Mouse (Mus musculus): ENCODE measurements around the gene Col2a1.

Gene Col2a1

DNA sequence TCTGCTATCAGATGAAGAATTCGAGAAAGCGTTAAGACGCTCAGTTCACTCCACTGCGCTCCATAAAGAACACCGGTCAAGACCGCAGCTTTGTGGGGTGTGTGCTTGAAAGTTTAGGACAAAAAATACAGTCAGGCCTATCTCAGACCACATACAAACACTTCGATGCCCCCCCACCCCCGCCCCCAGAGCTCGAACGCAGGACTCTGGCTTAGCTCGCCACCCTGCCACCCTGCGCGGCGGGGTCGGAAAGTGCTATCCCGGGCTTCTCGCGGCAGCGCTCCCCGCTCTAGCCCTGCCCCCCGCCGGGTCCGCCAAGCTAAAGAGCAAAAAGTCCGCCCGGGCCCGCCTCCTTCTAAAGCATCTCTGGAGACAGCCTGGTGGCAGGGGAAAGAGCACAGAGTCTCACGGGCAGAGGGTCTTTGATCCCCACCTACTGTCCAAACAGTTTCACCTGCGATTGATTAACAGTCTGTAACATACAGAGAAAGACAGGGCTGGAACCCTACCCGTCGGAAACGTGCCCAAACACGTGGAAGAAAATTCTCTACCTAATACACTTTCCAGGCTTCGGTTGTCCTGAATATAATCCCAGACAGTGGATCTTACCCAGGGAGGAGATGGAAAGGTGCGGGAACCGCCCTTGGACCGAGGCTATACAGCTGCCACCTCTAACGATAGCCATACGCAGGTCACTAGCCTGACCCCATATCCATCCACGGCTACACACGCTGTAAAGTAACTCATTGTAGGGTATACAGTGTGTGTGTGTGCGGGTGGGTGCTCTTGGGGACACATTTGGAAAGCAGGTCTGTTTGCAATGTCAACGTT is 1.3 kb downstream of the Col2a1 start:
- DNase-seq (ENCODE audit: inconsistent age in 2 of 2, low spot score in 1 of 2), result no peak

DNA sequence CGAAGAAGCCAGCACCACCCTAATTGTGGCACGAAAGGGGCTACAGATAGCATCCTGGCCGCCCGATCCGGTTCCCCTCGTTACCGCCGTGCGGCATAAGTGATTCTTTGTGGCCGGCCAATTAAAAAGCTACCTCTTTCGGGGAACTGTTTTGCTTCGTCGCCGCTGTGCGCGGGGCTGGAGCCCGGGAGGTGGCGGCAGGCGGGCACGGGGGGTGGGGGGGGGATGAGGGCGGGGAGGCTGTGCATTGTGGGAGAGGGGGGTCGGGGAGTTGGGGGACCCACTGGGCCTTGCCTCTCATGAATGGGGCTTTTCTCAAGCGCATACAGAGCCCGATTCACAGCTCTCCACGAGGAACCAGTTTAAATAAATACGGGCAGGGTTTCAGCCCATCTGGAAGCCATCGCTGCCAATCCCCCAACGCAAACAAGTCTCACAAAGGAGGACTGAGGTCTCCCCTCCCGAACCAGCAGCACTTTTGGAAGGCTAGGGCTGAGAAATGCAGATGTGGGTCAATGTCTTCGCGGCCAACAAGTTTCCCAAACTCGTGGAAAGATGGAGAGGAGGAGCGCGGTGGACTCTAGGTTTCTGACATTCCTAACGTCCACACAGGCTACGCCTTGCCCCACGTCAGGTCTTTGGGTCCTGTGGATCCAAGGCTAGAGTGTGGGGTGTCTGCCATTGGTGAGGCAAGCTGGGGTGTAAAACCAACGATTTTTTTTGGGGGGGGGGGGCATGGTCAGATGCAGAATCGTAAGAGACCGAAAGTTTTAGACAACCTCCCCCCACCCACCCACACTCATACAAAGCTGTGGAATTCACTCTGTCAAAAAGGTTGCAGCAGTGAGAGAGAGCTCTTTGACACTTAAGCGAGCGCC is 2.1 kb downstream of the Col2a1 start:
- DNase-seq (ENCODE audit: inconsistent age in 2 of 2, low spot score in 1 of 2), result no peak

DNA sequence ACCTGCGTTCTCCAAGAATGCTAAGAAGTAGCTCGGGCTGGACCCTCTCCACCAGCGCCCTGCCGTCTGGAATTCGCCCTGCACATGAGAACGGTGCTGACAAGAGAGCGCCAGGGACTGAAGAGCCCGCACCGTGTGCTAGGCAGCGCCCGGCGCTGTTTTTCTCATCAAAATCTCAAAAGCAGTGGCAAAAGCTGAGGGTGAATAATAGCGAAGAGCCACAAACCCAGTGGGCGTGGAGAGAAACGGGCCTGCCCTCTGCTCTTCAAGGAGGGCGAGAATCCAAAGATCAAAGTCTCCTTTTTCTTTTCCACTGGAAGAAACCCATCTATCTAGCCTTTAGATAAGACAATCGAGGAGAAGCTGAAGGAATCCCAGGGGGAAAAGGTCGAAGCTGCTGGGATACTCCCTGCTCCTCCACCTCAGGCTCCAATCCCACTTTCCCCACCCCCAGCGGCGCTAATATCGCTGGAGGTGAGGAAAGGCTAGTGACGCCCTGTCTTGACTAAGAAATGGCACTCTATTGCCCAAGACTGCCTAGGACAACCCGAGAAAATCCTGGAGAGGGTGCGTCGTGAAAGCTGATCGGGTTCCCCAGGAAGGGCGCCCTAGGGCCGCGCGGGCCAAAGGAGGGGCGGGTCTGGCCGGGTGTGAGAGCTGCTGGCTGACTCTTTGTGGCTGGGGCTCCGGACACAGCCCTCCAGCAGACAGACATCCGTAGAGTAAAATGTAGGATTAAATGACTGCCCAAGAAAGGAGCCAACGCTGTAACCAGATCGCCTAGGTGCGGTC is 3.0 kb downstream of the Col2a1 start:
- DNase-seq (ENCODE audit: inconsistent age in 2 of 2, low spot score in 1 of 2), result peak in 1 of 2 experiments; percentile 43

DNA sequence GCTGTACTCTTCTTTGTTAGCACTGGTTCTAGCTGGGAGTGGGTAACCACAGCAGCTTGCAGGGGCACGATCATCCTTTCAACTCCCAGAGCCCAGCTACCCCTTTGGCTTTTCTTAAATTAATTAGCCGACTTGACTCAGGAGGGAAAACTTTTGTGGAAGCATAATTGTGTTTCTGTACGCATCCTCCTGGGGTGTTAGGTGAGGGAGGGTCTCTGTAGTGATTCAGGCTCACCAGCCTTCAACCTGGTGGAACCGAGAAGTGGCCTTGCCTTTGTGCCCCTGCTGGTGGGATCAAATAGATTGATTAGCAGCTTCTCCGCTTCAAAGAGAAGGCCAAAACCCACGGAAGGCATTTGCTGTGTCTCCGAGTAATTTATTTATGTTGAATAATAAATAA is 4.5 kb downstream of the Col2a1 start:
- no peak for DNase-seq (ENCODE audit: inconsistent age in 2 of 2, low spot score in 1 of 2)

DNA sequence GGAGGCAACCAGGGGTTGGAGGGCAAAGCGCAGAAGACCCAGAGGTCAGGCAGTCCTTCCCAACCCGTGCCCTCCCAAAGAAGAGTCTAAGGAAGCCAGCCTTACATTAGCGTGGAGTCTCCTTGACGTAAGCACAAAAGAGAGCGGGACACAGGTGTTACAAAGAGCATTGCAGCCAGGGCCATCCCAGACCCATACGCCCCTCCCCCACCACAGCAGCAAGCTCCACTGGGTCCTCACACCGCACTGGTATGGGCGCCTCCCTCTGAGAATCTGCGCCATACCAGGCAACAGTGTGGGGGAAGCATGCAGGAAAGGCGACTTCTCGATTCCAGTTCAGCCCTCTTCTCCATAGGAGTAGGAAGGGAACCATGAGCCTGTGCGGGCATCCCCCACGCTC is 4.9 kb downstream of the Col2a1 start:
- DNase-seq (ENCODE audit: inconsistent age in 2 of 2, low spot score in 1 of 2), result no peak

DNA sequence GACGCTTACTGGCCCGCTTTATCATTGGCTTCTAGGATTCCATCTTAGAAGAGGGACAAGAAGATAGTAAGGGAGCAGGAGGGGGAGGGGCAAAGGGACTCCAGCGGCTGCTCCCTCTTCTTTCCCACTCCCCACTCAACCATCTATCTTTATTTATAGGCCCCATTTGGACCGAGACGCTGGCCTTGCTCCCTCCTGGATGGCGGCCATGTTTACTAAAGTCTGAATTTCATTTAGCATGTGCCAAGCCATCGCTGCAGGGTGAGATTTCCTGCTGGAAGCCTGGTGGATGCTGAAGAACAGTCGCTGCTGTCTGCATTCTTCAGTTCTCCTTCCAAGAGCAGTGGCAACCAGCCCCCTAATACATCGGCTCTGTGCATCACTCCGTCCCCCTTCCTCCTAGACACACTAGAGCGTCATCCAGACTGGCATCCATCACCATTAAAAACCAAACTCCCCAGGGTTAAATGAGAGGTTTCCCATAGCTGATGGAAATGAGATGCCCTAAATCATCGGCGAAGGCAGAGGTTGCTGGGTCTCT is 7.7 kb downstream of the Col2a1 start:
- DNase-seq (ENCODE audit: inconsistent age in 2 of 2, low spot score in 1 of 2), result no peak

DNA sequence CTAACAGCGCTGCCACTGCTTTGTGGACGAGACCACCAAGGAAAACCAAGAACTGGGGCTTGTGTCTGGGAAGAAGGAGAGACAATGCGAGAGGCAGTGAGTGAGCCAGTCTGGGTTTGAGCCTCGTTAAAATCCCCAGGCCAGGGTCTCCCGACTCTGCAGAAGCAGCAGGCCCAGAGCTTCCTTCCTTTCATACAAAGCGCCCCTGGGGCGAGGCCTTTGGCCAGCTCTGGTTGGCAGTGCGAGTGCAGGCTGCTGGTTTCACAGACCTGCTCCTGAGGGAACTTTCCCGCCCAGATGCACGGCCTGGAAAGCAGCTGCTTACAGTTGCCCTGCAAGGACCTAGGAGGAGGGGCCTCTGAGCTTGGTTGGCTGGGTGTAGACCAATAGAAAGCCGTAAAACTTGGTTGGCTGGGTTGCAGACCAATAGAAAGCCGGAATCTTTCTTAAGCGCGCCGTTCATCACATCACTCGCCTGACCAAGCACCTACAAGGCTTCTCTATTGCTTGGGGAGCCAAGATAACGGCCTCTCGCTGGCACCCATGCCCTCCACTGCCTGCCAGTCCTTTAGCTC is 11.7 kb downstream of the Col2a1 start:
- DNase-seq (ENCODE audit: inconsistent age in 2 of 2, low spot score in 1 of 2), result peak; percentile 64 to 80

DNA sequence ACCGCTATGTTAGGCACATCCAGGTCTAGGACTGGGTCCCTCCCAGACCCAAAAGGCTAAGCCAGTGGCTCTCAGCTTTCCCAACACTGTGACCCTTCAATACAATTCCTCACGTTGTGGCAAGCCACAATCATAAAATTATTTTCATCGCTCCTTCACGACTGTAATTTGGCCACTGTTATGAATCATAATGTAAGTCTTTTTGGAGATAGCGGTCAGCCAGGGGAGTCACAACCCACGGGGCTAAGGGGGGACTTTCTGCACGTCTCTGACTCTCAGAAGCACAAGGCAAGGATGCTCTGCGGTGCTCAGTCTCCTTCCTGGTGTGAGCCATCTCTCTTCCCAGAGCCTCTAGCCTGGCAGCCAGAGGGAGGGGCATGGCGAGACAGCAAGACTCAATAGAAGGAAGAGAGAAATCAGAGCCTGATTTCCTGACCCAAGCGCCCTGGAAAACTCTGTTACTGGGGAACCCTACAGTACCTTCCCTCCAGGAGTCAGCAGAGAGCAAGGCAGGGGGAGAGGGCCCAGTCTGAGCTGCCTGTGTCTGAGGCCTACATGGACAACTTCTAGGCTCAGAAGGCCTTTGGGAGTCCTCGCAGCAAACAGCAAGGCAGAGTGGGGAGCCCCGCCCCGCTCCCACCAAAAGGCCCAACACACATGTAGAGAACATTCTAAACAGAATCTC is 12.3 kb downstream of the Col2a1 start:
- no peak for DNase-seq (ENCODE audit: inconsistent age in 2 of 2, low spot score in 1 of 2)

DNA sequence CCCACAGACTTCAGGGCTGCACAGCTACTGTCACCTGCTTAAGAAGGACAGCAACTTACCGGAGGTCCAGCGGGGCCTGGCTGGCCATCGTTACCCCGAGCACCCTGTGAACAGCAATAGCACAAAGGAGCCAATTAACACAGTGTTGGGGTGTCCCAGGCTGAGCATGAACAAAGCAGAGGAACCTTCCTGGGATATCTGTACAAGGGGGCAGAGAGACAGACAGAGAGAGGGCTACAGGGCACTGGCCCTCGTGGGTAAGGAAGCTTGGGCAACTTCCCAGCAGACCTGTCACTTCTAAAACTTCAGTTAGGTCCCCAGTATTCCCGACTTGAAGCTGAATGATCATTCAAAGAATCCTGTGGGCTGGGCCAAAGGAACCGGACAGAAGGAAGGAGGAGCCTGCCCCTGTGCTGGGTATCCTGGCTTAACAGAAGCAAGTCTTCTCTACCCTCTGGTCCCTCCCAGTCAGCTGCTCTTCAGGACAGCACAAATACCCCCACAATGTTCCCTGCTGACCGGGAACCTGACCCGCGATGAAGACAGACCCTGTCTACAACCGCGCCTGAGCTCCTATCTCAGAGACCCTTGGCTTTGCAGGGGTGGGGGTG is 13.1 kb downstream of the Col2a1 start:
- DNase-seq (ENCODE audit: inconsistent age in 2 of 2, low spot score in 1 of 2), result no peak

DNA sequence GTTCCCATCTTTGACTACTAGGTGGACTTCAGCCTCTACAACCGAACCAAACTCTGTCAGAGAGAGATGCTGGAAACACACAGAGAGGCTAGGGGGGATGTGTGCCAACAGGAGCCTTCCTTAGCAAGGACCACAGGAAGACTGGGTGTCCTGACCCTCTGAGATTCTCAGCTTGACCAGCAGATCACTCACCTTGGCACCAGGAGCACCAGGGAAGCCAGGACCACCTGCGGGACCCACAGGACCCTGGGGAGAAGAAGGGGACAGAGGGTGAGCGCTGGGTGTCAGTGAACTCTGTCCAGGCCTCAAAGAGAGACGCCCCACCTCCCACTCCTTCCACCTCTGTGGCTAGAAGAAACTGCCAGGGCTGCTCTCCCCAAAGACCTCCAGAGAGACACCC is 13.8 kb downstream of the Col2a1 start:
- DNase-seq (ENCODE audit: inconsistent age in 2 of 2, low spot score in 1 of 2), result no peak

DNA sequence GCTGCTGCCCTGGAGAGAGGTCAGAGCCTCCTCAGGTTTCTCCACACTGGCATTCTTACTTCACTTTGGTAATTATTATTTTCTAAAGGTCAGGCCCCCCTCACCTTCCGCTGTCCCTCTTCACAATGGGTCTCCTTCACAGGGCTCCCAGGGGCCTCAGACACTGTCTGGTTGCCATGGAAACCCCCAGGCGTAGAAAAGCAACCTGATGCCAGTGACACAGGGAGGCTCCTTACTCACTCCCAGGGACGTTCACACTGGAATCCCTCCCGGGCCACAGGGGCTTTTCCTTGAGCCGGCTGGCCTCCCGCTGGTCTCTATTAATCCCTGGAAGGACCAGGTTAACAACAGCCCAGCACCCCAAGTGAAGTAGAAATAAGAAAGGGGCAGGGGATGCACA is 14.4 kb downstream of the Col2a1 start:
- no peak for DNase-seq (ENCODE audit: inconsistent age in 2 of 2, low spot score in 1 of 2)

DNA sequence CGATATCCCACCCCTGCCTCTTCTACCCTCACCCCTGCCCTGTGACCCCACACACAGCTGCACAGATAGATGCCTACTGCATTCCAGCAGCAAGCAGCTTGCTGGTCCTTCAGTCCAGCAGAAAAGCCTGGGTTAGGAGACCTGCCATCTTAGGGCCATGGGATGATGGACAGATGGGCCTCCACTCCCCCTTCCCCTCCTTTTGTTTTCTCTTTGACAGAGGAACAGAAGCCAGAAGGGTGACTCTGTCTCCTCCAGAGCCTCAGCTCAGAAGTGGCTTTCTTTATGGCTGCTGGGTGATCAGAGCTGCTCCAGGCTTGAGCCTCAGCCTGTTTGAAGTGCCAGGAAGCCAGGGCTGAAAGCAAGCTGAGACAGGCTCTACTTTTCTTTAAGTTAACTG is 15.0 kb downstream of the Col2a1 start:
- DNase-seq (ENCODE audit: inconsistent age in 2 of 2, low spot score in 1 of 2), result no peak

DNA sequence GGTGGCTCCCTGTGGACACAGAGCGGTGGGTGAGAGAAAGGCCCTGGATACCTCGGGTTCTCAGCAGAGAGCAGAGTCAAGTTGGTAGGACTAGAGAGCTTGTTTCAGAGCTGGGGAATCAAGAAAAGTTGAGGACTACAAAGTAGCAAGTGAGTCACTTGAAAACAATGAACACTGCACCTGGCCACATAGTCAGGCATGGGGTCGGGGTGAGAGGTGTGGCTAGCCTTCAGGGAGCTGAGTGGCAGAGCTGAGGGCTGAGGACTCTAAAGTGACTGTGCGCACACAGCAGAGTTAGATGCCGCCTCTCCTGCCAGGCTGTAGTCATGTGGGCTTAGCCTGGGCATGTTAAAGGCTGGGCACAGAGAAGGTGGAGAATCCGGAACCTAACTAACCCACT is 22.9 kb downstream of the Col2a1 start:
- DNase-seq (ENCODE audit: inconsistent age in 2 of 2, low spot score in 1 of 2), result no peak

DNA sequence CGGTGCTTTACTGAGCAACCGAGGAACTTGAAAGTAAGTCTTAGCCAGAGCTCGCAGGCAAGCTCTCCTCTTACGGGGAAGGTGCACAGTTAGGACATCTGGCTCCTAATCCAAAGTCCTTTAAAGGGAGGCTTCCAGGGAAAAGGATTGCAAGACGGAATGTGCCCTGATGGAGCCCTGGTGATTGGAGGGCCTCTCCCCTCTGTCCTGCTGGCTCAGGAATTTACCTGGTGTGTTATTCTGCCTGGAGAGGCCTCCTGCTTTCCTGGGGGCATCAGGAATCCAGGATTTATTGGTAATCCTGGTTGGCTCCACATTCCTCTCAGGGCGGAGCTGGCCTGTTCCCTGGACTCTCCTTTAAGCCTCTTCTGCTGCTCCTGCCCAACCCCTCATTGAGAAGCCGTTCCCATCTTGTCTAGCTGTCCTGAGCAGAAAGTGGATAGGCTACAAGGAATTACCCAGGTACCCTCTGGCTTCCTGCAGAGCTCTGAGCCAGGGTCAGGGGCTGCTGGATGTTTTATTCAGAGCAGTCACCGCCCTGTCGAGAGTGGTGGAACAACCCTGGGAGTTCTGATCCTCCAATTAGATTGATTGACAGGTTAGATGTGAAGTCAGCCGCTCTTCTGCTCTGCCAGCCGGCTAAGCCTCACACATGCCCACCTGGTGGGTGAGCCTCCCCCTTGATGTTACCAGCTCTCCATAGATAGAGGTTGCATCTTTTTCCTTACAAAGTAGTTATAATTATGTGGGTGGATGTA is 31.1 kb downstream of the Col2a1 start:
- no peak for DNase-seq (ENCODE audit: inconsistent age in 2 of 2, low spot score in 1 of 2)

DNA sequence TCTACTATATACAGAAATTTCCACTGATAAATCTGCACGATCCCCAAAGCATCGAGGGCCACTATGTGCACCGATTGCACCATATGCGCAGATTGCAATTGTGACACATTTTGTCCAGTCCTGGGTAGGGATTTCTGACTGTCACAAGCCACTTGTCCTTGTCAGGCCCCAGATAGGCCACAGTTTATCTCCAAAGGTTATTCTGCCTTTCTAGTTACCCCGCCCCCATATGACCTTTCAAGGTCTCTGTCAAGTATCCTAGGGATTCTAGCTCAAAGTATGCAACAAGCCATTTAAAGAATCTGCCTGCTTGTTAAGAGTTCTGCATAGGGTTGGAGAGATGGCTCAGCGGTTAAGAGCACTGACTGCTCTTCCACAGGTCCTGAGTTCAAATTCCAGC is 31.9 kb downstream of the Col2a1 start:
- DNase-seq (ENCODE audit: inconsistent age in 2 of 2, low spot score in 1 of 2), result no peak

DNA sequence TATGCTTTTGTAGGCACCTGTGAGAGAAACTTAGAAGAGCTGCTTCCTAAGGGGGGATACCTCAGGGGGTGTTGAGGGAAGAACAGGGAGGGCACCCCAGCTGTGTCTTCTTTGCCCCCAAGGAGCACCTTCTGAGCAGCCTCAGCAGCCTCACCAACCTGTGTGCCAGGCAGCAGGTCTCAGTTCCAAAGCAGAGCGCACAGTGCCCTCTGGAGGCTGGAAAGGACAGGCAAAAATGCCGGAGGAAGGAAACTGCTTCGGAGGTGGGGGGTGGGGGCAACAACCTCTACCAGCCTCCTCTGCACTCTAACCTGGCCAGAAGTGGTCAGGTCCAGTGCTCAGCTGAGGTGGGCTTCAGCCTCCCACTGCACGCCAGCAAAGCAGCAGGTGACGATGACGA is 34.2 kb downstream of the Col2a1 start:
- DNase-seq (ENCODE audit: inconsistent age in 2 of 2, low spot score in 1 of 2), result peak in 1 of 2 experiments; percentile 47

DNA sequence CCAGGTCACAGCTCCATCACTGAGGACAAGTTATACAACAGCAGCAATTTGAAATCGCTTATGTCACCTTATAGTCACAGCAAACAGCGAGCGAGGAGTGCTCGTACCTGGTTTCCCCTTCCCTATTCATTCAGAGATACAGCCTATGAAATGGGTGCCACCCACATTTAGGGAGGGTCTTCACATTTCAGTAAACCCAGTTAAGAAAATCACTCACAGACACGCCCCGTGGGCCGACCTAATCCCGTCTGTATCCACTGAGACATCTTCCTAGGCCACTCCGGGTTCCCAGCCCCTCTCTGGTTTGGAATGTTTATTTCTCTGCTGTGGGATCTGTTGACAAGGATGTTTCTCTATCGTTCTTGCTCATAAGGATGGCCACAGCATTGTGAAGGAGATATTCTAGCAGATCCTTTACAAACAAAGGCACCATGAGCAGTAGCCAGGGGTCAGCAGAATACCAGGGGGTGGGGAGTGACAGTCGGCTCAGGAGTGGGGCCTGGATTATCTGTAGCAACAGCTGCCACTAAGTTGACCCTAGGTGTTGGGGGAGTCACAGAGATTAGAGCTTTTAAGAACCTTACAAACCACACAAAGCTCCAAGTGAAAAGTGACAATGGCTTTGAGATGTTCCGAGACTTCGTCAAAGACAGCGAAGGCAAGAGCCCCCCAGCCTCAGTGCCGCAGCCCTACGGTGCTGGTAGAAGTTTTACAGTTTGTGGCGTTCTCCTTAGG is 39.0 kb downstream of the Col2a1 start:
- DNase-seq (ENCODE audit: inconsistent age in 2 of 2, low spot score in 1 of 2), result no peak

DNA sequence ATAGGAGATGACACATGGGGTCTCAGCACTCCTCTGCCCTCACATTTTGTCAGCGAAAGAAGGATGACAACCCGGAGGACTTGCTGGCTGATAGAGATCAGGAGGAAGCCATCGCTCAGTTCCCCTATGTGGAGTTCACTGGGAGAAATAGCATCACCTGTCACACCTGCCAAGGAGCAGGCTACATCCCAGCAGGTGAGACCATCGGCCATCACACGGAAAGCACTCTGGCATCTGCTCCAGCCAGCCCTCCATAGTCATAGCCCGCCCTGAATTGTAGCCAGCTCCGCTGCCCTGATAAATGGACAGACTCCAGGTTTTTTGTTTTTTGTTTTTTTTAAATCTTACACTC is 39.7 kb downstream of the Col2a1 start:
- DNase-seq (ENCODE audit: inconsistent age in 2 of 2, low spot score in 1 of 2), result peak in 1 of 2 experiments; percentile 46

All from adrenal gland, adult (tissue).